Mouse (Mus musculus) ES-Bruce4 (cell line): ENCODE measurements around the gene Zpr1.

Experiments
- CTCF ChIP-seq: IDR thresholded peaks from one replicate; pipeline ENCODE4 v1.8.1; 2011; ENCODE audit warnings: low read depth, low read length
- POLR2A ChIP-seq: IDR thresholded peaks from one replicate; pipeline ENCODE4 v1.8.1; 2011; ENCODE audit warnings: low read length; ENCODE audit not compliant: insufficient read depth

- TF ChIP-seq POLR2A (no peak), CTCF (no peak)
Measured at GRCm38 (mm10) chr9:46272677-46273454, at the start of gene Zpr1.
